Mouse (Mus musculus) hindbrain, embryonic 10.5 days (tissue): Measurements from ENCODE around the gene Arl16. TPM values are rescaled to one million over a fixed set of nuclear protein-coding genes. Genes with fewer than 3 reads are reported as not detected.
A peak's percentile ranks its signal among the peaks of the same experiment; 100 is the strongest.
"Not testable (repeated sequence)": the region's sequence is repeated elsewhere in the genome, so short reads cannot be mapped to it uniquely, and the experiment has no call there.

Experiments
- DNase-seq: peaks from one replicate; pipeline ENCODE4 v3.0.0-alpha.2; 2017; ENCODE audit warnings: low spot score
- H3K27ac ChIP-seq: fragments of 300-500 bp; sonication (generic); 2 replicates; pipeline ENCODE4 v1.5.1; 2016; ENCODE audit warnings: mild to moderate bottlenecking, moderate library complexity
- H3K27me3 ChIP-seq: fragments of 300-500 bp; sonication (generic); 2 replicates; pipeline ENCODE4 v1.6.1; 2016; ENCODE audit warnings: mild to moderate bottlenecking; ENCODE audit not compliant: poor library complexity, insufficient read depth, severe bottlenecking
- H3K36me3 ChIP-seq: fragments of 300-500 bp; sonication (generic); 2 replicates; pipeline ENCODE4 v1.6.1; 2016; ENCODE audit warnings: mild to moderate bottlenecking, moderate library complexity
- H3K4me1 ChIP-seq: fragments of 300-500 bp; sonication (generic); replicated peaks from 2 replicates; pipeline ENCODE4 v1.6.1; 2016; ENCODE audit warnings: mild to moderate bottlenecking
- H3K4me3 ChIP-seq: fragments of 300-500 bp; sonication (generic); 2 replicates; pipeline ENCODE4 v1.5.1; 2016; ENCODE audit warnings: mild to moderate bottlenecking, moderate library complexity
- H3K9me3 ChIP-seq: fragments of 300-500 bp; sonication (generic); 2 replicates; pipeline ENCODE4 v1.6.1; 2016; ENCODE audit warnings: mild to moderate bottlenecking, moderate library complexity
- WGBS: fragments of 180-500 bp; shearing (Covaris S2); methylation state at CpG from one replicate; pipeline ENCODE4 v1.1.7; 2016; 5-methylcytosine and 5-hydroxymethylcytosine counted together
- polyA plus RNA-seq: library from polyadenylated mRNA; unstranded; fragments of >200 nt; fragmentation: Nextera tagmentation; extraction: Ambion mirVana; gene quantifications from 2 replicates; pipeline ENCODE4 v1.2.1, GENCODE M21; 2016

Gene Arl16
- polyA plus RNA-seq: 59.6 and 62.3 TPM in 2 replicates

GRCm38 (mm10) chr11:120467051-120467735 is at the start of gene Arl16:
TSS of gene Arl16 (minus strand) at chr11:120467607.
- Histone ChIP-seq H3K4me3 (peak within 1 kb of the TSS; percentile 94), H3K27me3 (no peaks in the 10 kb centered on the region), H3K4me1 (peaks cover 26% of the 10 kb centered on the region), H3K36me3 (peaks cover 69% of the 10 kb centered on the region), H3K27ac (peak within 1 kb of the TSS; percentile 90), H3K9me3 (no peaks in the 10 kb centered on the region)
- DNase-seq: peak; percentile 99
- WGBS: under 1% methylated on average over 54 of the region's 54 CpGs

- H3K4me3 ChIP-seq: no peak overlapping the region
- H3K9me3 ChIP-seq: no peaks in the 10 kb centered on the region
- H3K27ac ChIP-seq: no peak overlapping the region
- peaks cover 30% of the 10 kb centered on the region for H3K4me1 ChIP-seq
- no peaks in the 10 kb centered on the region for H3K36me3 ChIP-seq
- H3K27me3 ChIP-seq: peaks cover 5% of the 10 kb centered on the region; the same call in 1 of the 2 replicates
- DNase-seq: no peak
- 74% methylated on average over 4 of the region's 4 CpGs for WGBS
Measured at GRCm38 (mm10) chr11:120517147-120517546, 49.7 kb upstream of the Arl16 start.

- Histone ChIP-seq H3K4me3 (0 out of 2 replicates have a peak overlapping the region, but pooled peaks have one; percentile 20), H3K36me3 (no peaks in the 10 kb centered on the region), H3K27ac (peak overlapping the region; percentile 35; the same call in 1 of the 2 replicates), H3K9me3 (no peaks in the 10 kb centered on the region), H3K4me1 (peaks cover 34% of the 10 kb centered on the region), H3K27me3 (peaks cover 5% of the 10 kb centered on the region; the same call in 1 of the 2 replicates)
- DNase-seq: peak; percentile 89
- 18% methylated on average over 17 of the region's 17 CpGs for WGBS
Measured at GRCm38 (mm10) chr11:120515611-120516010, 48.2 kb upstream of the Arl16 start.

- H3K27ac ChIP-seq, H3K4me3 ChIP-seq, H3K36me3 ChIP-seq, H3K27me3 ChIP-seq, H3K9me3 ChIP-seq, DNase-seq: not testable (repeated sequence)
- H3K4me1 ChIP-seq: peaks cover 37% of the 10 kb centered on the region
- WGBS: 89% methylated on average over 2 of the region's 2 CpGs
Measured at GRCm38 (mm10) chr11:120514262-120514661, 46.9 kb upstream of the Arl16 start.

- Histone ChIP-seq H3K9me3 (no peaks in the 10 kb centered on the region), H3K4me1 (peaks cover 31% of the 10 kb centered on the region), H3K36me3 (no peaks in the 10 kb centered on the region), H3K27me3 (peaks cover 5% of the 10 kb centered on the region; the same call in 1 of the 2 replicates), H3K4me3 (no peak overlapping the region), H3K27ac (no peak overlapping the region)
- DNase-seq: no peak
- 46% methylated on average over 6 of the region's 6 CpGs for WGBS
Measured at GRCm38 (mm10) chr11:120512790-120513453, 45.5 kb upstream of the Arl16 start.

GRCm38 (mm10) chr11:120510375-120511030 is 43.1 kb upstream of the Arl16 start:
- no peak for DNase-seq
- Histone ChIP-seq H3K27ac (peak overlapping the region; percentile 76), H3K4me3 (peak overlapping the region; percentile 42), H3K9me3 (no peaks in the 10 kb centered on the region), H3K36me3 (no peaks in the 10 kb centered on the region), H3K27me3 (no peaks in the 10 kb centered on the region), H3K4me1 (peaks cover 27% of the 10 kb centered on the region)
- WGBS: 7% methylated on average over 16 of the region's 16 CpGs

GRCm38 (mm10) chr11:120509940-120510339 is 42.5 kb upstream of the Arl16 start:
- 39% methylated on average over 4 of the region's 4 CpGs for WGBS
- H3K27me3 ChIP-seq: no peaks in the 10 kb centered on the region
- no peaks in the 10 kb centered on the region for H3K36me3 ChIP-seq
- no peaks in the 10 kb centered on the region for H3K9me3 ChIP-seq
- DNase-seq: no peak
- peaks cover 25% of the 10 kb centered on the region for H3K4me1 ChIP-seq
- H3K27ac ChIP-seq: peak overlapping the region; percentile 76; the same call in 1 of the 2 replicates
- 0 out of 2 replicates have a peak overlapping the region, but pooled peaks have one; percentile 42 for H3K4me3 ChIP-seq

- Histone ChIP-seq H3K27me3 (no peaks in the 10 kb centered on the region), H3K4me1 (peaks cover 25% of the 10 kb centered on the region), H3K27ac (no peak overlapping the region), H3K36me3 (no peaks in the 10 kb centered on the region), H3K4me3 (no peak overlapping the region), H3K9me3 (no peaks in the 10 kb centered on the region)
- DNase-seq: no peak
- 88% methylated on average over 9 of the region's 9 CpGs for WGBS
Measured at GRCm38 (mm10) chr11:120508290-120508870, 41.0 kb upstream of the Arl16 start.

GRCm38 (mm10) chr11:120507611-120508289 is 40.3 kb upstream of the Arl16 start:
- no peaks in the 10 kb centered on the region for H3K36me3 ChIP-seq
- H3K27ac ChIP-seq: no peak overlapping the region
- DNase-seq: no peak
- H3K27me3 ChIP-seq: no peaks in the 10 kb centered on the region
- no peak overlapping the region for H3K4me3 ChIP-seq
- peaks cover 19% of the 10 kb centered on the region for H3K4me1 ChIP-seq
- no peaks in the 10 kb centered on the region for H3K9me3 ChIP-seq
- 86% methylated on average over 13 of the region's 13 CpGs for WGBS

- H3K27ac ChIP-seq: no peak overlapping the region
- no peaks in the 10 kb centered on the region for H3K36me3 ChIP-seq
- peaks cover 16% of the 10 kb centered on the region for H3K4me1 ChIP-seq
- H3K27me3 ChIP-seq: no peaks in the 10 kb centered on the region
- H3K4me3 ChIP-seq: no peak overlapping the region
- no peak for DNase-seq
- 61% methylated on average over 4 of the region's 4 CpGs for WGBS
- no peaks in the 10 kb centered on the region for H3K9me3 ChIP-seq
Measured at GRCm38 (mm10) chr11:120506899-120507298, 39.5 kb upstream of the Arl16 start.

- H3K4me3 ChIP-seq: no peak overlapping the region
- WGBS: 85% methylated on average over 3 of the region's 3 CpGs
- no peaks in the 10 kb centered on the region for H3K36me3 ChIP-seq
- H3K4me1 ChIP-seq: peaks cover 11% of the 10 kb centered on the region
- no peaks in the 10 kb centered on the region for H3K27me3 ChIP-seq
- no peak for DNase-seq
- H3K9me3 ChIP-seq: no peaks in the 10 kb centered on the region
- H3K27ac ChIP-seq: no peak overlapping the region
Measured at GRCm38 (mm10) chr11:120505661-120506060, 38.3 kb upstream of the Arl16 start.

- Histone ChIP-seq H3K9me3 (no peaks in the 10 kb centered on the region), H3K27me3 (no peaks in the 10 kb centered on the region), H3K4me3 (no peak overlapping the region), H3K36me3 (peaks cover 26% of the 10 kb centered on the region), H3K4me1 (peaks cover 9% of the 10 kb centered on the region), H3K27ac (no peak overlapping the region)
- WGBS: 91% methylated on average over 4 of the region's 4 CpGs
- DNase-seq: no peak
Measured at GRCm38 (mm10) chr11:120501701-120502100, 34.3 kb upstream of the Arl16 start.
